Mouse (Mus musculus) embryonic facial prominence, embryonic 14.5 days (tissue): ENCODE results near the gene Tlk1. TPM values are rescaled to one million over a fixed set of nuclear protein-coding genes. Genes with fewer than 3 reads are reported as not detected.

Experiments used
- ATAC-seq: fragments of 200-750 bp; cut with Nextera tagmentation; 2 replicates; pipeline ENCODE4 v1.8.0; 2017; ENCODE audit warnings: low read depth, moderate number of reproducible peaks, moderate TSS enrichment
- DNase-seq: peaks from one replicate; pipeline ENCODE4 v3.0.0-alpha.2; 2015; ENCODE audit warnings: low spot score
- H3K27ac ChIP-seq: fragments of 300-500 bp; sonication (generic); replicated peaks from 2 replicates; pipeline ENCODE4 v1.5.1; 2014; ENCODE audit warnings: low read depth, mild to moderate bottlenecking, low read length, moderate library complexity
- H3K27me3 ChIP-seq: fragments of 300-500 bp; sonication (generic); replicated peaks from 2 replicates; pipeline ENCODE4 v1.6.1; 2014; ENCODE audit warnings: low read length; ENCODE audit not compliant: control insufficient read depth, insufficient read depth
- H3K36me3 ChIP-seq: fragments of 300-500 bp; sonication (generic); 2 replicates; pipeline ENCODE4 v1.6.1; 2014; ENCODE audit warnings: low read length, mixed read lengths; ENCODE audit not compliant: control insufficient read depth, insufficient read depth
- H3K4me1 ChIP-seq: fragments of 300-500 bp; sonication (generic); 2 replicates; pipeline ENCODE4 v1.6.1; 2014; ENCODE audit warnings: antibody characterized with exemption, low read length; ENCODE audit not compliant: control insufficient read depth, insufficient read depth
- H3K4me2 ChIP-seq: fragments of 300-500 bp; sonication (generic); 2 replicates; pipeline ENCODE4 v1.6.1; 2014; ENCODE audit warnings: low read depth, mild to moderate bottlenecking, low read length, moderate library complexity, mixed read lengths
- H3K4me3 ChIP-seq: fragments of 300-500 bp; sonication (generic); 2 replicates; pipeline ENCODE4 v1.5.1; 2014; ENCODE audit warnings: low read depth, mild to moderate bottlenecking, low read length
- H3K9ac ChIP-seq: fragments of 300-500 bp; sonication (generic); 2 replicates; pipeline ENCODE4 v1.6.1; 2014; ENCODE audit warnings: low read depth, mild to moderate bottlenecking, low read length, moderate library complexity, mixed read lengths
- H3K9me3 ChIP-seq: fragments of 300-500 bp; sonication (generic); 2 replicates; pipeline ENCODE4 v1.6.1; 2016; ENCODE audit warnings: low read length; ENCODE audit not compliant: control insufficient read depth
- WGBS: fragments of 180-500 bp; shearing (Covaris S2); extraction: QIAGEN DNeasy Blood & Tissue Kit; methylation state at CpG from one replicate; pipeline ENCODE4 v1.1.7; 2014; 5-methylcytosine and 5-hydroxymethylcytosine counted together
- polyA plus RNA-seq: library from polyadenylated mRNA; unstranded; fragments of >200 nt; fragmentation: Nextera tagmentation; extraction: Ambion mirVana; gene quantifications from 2 replicates; pipeline ENCODE4 v1.2.1, GENCODE M21; 2014

Gene Tlk1
- polyA plus RNA-seq, 1 experiment from 2014 or later: 29.9 TPM

DNA sequence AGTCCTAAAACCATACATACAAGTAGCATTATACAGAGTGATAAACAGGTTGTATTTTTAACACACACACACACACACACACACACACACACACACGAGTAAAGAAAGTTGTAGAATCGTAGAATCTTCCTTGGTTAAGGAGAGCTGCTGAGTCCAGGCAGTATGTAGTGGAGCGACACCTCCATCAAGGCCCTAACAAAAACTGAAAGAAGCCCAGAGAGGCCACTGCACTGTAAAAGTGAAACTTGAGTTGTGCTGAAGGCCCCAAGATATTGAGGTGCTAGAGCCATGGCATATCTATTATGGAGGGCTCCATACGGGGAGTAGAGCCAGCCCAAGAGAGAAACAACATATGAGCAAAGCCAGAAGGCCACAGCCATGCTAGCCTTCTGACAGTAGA lies 32.3 kb downstream of the Tlk1 start:
- H3K27ac ChIP-seq: no peak overlapping the region
- H3K9ac ChIP-seq: no peak overlapping the region
- H3K27me3 ChIP-seq: no peaks in the 10 kb centered on the region
- peaks cover 9% of the 10 kb centered on the region; the same call in 1 of the 2 replicates for H3K36me3 ChIP-seq
- no peaks in the 10 kb centered on the region for H3K4me1 ChIP-seq
- WGBS: 85% methylated on average over 4 of the region's 4 CpGs
- no peak overlapping the region for H3K4me3 ChIP-seq
- DNase-seq (no peak), ATAC-seq (no peak)
- H3K9me3 ChIP-seq: no peaks in the 10 kb centered on the region
- H3K4me2 ChIP-seq: no peak overlapping the region

DNA sequence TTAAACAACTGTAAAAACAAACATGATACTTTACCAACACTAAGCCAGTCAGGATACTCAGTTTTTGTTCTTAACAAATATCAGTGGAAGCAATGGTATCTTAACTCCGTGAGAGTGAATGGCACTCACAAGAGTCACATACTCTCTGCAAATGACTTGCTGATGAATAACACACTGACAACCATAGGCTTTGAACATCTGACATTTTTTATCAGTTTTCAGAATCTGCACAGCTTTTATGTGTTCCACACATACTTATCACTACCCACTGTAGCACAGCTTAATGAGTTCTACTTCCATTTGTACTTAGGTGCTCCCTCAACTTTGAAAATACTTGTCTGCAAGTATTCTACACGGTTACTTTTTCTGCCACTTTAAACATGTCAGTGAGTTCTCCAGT lies 35.3 kb downstream of the Tlk1 start:
- Histone ChIP-seq H3K27ac (no peak overlapping the region), H3K36me3 (peaks cover 9% of the 10 kb centered on the region; the same call in 1 of the 2 replicates), H3K4me3 (no peak overlapping the region), H3K9ac (no peak overlapping the region), H3K4me1 (no peaks in the 10 kb centered on the region), H3K4me2 (no peak overlapping the region), H3K9me3 (no peaks in the 10 kb centered on the region), H3K27me3 (no peaks in the 10 kb centered on the region)
- no peak for DNase-seq
- no peak for ATAC-seq
- WGBS: 77% methylated on average over 2 of the region's 2 CpGs

DNA sequence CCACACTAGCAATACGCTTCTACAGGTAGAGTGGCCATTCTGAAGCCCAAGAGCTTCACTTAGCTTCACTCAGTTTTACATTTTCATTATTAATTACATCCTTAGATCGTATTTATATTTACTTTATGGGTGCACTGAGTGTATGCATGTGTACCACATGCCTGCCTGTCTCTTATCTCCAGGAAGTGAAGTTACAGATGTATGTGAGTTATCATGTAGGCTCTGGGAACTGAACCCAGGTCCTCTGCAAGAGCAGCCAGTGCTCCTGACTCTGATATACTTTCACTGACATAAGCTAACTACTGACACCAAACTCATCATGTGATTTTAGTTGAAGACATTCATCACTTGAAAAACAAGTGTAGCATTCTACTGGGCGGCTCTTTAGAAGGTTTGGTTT lies 36.2 kb downstream of the Tlk1 start:
- Histone ChIP-seq H3K4me2 (no peak overlapping the region), H3K9ac (no peak overlapping the region), H3K9me3 (no peaks in the 10 kb centered on the region), H3K4me3 (no peak overlapping the region), H3K4me1 (no peaks in the 10 kb centered on the region), H3K27ac (no peak overlapping the region), H3K27me3 (no peaks in the 10 kb centered on the region), H3K36me3 (0 out of 2 replicates have a peak, but pooled peaks cover 2% of the 10 kb centered on the region)
- 92% methylated on average over 3 of the region's 3 CpGs for WGBS
- ATAC-seq (no peak), DNase-seq (no peak)

DNA sequence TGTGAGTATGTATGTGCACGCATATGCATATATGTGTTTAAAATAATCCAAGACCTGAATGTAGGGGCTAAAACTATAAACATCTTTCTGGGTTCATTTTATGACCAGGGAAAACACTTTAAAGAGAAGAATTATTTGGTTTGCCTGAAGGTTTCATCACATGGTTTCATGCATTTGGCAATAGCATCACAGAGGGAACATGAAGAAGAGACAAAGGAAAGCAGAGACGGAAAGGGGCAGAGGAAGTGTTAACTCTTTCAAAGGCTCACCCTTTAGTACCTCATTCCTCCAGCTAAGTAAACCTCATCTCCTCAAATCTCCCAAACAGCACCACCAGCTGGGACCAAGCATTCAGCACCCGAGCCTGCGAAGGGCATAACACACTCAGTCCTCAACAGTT lies 41.1 kb downstream of the Tlk1 start:
- Histone ChIP-seq H3K4me2 (no peak overlapping the region), H3K9me3 (no peaks in the 10 kb centered on the region), H3K9ac (no peak overlapping the region), H3K27ac (no peak overlapping the region), H3K4me1 (no peaks in the 10 kb centered on the region), H3K36me3 (no peaks in the 10 kb centered on the region), H3K27me3 (no peaks in the 10 kb centered on the region), H3K4me3 (no peak overlapping the region)
- no peak for DNase-seq
- no peak for ATAC-seq
- 77% methylated on average over 4 of the region's 4 CpGs for WGBS

DNA sequence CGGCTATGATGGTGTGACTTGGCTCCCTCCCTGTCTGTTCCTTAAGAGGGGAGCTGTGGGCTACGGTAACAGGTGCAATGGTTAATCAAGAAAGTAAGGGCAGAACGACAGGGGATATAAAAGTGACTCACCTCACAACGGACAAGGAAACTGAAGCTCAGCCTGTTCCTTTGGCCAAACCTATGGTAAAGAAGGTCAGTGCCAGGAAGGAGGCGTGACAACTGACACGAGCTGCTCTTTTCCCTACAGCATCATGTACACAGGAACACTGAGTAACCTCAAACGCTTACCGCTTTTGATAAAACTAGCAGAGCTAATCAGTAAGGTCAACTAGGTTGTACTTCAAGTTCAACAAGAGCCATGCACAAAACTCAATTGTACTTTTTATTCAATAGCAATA lies 42.0 kb downstream of the Tlk1 start:
- no peak for ATAC-seq
- WGBS: 79% methylated on average over 8 of the region's 8 CpGs
- Histone ChIP-seq H3K4me2 (no peak overlapping the region), H3K36me3 (peaks cover 4% of the 10 kb centered on the region; the same call in 1 of the 2 replicates), H3K4me1 (no peaks in the 10 kb centered on the region), H3K27ac (no peak overlapping the region), H3K9ac (no peak overlapping the region), H3K4me3 (no peak overlapping the region), H3K27me3 (no peaks in the 10 kb centered on the region), H3K9me3 (no peaks in the 10 kb centered on the region)
- no peak for DNase-seq

DNA sequence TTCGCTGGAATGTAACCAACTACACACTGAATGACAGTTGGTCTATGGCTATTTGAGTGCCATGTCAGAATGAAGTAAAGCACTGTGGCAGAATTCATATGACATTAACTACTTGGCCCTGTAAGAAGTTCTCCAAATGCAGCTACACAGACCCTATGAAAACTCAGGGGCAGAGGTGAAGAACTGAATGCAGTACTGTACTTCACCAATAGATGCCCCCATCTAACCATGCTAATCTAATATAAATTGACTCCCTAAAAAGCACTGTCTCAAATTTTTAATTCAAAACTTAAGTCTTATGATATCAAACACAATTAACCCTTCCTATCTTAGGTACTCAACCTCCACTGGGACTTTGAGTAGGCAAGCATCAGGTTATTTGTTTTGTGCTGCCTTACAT lies 45.9 kb downstream of the Tlk1 start:
- Histone ChIP-seq H3K9me3 (no peaks in the 10 kb centered on the region), H3K27me3 (no peaks in the 10 kb centered on the region), H3K27ac (no peak overlapping the region), H3K36me3 (peaks cover 8% of the 10 kb centered on the region; the same call in 1 of the 2 replicates), H3K4me3 (no peak overlapping the region), H3K4me2 (no peak overlapping the region), H3K4me1 (no peaks in the 10 kb centered on the region), H3K9ac (no peak overlapping the region)
- ATAC-seq: no peak
- 95% methylated on average over 1 of the region's 1 CpGs for WGBS
- peak; percentile 19 for DNase-seq

DNA sequence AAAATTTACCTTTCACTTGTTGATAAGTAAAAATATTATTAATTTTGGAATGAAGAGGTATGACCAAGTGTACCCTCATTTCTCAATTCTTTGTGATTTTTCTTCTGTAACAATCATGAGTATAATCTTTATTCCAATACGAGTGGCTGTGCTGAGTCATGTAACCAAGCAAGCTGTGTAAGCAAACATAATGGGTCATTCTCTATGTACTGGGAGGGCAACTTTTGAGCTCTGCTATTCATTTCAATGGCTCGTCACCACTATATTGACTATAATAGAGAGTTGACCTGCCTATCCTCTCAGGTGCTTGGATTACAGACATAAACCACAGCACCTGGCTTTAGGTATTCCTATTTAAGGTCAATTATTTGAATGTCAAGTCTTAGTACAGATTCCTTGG lies 48.8 kb downstream of the Tlk1 start:
- Histone ChIP-seq H3K27me3 (no peaks in the 10 kb centered on the region), H3K4me3 (no peak overlapping the region), H3K4me1 (no peaks in the 10 kb centered on the region), H3K27ac (no peak overlapping the region), H3K36me3 (peaks cover 8% of the 10 kb centered on the region; the same call in 1 of the 2 replicates), H3K9me3 (no peaks in the 10 kb centered on the region), H3K9ac (no peak overlapping the region), H3K4me2 (no peak overlapping the region)
- DNase-seq (no peak), ATAC-seq (no peak)
- WGBS: 72% methylated on average over 2 of the region's 2 CpGs

DNA sequence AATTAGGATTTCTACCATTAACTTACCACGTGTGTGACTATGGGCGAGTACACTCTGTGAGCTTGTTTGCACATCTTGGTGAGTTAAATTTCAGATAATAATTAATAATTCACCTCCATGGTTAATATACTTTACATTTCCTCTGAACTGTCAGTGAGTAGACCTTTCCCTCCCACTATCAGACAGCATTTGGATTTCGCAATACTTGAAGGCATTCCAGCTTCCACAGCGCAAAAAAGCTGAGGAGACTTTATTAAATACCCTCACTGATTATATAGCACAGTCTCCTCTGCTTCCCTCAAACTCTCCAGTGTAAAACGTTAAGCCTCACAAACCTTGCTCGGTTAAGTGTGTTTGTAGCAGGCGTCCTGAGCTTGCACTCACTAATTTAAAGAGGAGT lies 60.8 kb downstream of the Tlk1 start:
- no peak for DNase-seq
- Histone ChIP-seq H3K36me3 (no peaks in the 10 kb centered on the region), H3K4me1 (no peaks in the 10 kb centered on the region), H3K4me2 (no peak overlapping the region), H3K9me3 (no peaks in the 10 kb centered on the region), H3K9ac (no peak overlapping the region), H3K27me3 (no peaks in the 10 kb centered on the region), H3K4me3 (no peak overlapping the region), H3K27ac (no peak overlapping the region)
- WGBS: 84% methylated on average over 7 of the region's 7 CpGs
- ATAC-seq: no peak

DNA sequence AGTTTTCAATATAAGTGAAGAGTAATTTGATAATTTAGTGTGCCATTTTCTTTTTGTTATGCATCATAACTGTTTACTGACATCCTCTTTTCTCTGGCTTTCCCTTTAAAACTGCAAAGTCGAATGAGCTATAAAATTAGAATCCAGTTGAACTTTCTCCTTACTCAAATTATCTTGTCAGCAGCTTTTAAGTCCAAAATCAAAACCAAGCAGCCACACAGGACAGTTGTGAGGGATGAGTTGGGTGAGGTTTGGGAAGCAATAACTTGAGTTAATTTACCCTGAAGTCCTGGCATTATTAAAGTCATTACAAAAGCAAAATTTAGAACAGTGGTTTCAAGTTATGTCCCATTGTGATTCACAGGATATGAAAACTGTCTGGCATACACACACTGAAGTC lies 62.8 kb downstream of the Tlk1 start:
- DNase-seq: no peak
- no peaks in the 10 kb centered on the region for H3K4me1 ChIP-seq

More for the DNA sequence above, 62.8 kb downstream of the Tlk1 start:
- no peak overlapping the region for H3K9ac ChIP-seq
- H3K36me3 ChIP-seq: no peaks in the 10 kb centered on the region
- no peak for ATAC-seq
- 71% methylated on average over 1 of the region's 1 CpGs for WGBS
- no peak overlapping the region for H3K4me2 ChIP-seq
- no peak overlapping the region for H3K27ac ChIP-seq
- no peak overlapping the region for H3K4me3 ChIP-seq
- H3K9me3 ChIP-seq: no peaks in the 10 kb centered on the region
- no peaks in the 10 kb centered on the region for H3K27me3 ChIP-seq
